Mouse (Mus musculus) G1E (cell line): ENCODE results near the gene Tacc2.

Experiments used
- CTCF ChIP-seq: IDR thresholded peaks from 2 replicates; pipeline ENCODE4 v1.5.1; 2012; ENCODE audit warnings: low read depth, low read length, inconsistent platforms, mixed read lengths
- GATA2 ChIP-seq: IDR thresholded peaks from 2 replicates; pipeline ENCODE4 v1.6.1; 2012; ENCODE audit warnings: low read depth, low read length, inconsistent platforms, borderline replicate concordance

- TF ChIP-seq CTCF (no peak), GATA2 (no peak)
Measured at GRCm38 (mm10) chr7:130600074-130600473, 22.8 kb downstream of the Tacc2 start.
